Mouse (Mus musculus): Measurements from ENCODE around the gene Bmp8a. TPM values are rescaled to one million over a fixed set of nuclear protein-coding genes. Genes with fewer than 3 reads are reported as not detected.
"Not testable (repeated sequence)": the region's sequence is repeated elsewhere in the genome, so short reads cannot be mapped to it uniquely, and the experiment has no call there.

The Bmp8a gene
- polyA plus RNA-seq, 1 experiment from 2014 or later, result 0.10 TPM

GRCm38 (mm10) chr4:123335796-123336585 lies 7.1 kb downstream of the Bmp8a start:
- no peak for ATAC-seq (replicated peaks; ENCODE audit: insufficient number of reproducible peaks, low FRiP score, low TSS enrichment)
- 62% methylated on average over 14 of the region's 14 CpGs for whole genome bisulfite sequencing (ENCODE audit: insufficient replicate concordance)
- H3K4me3 ChIP-seq (ENCODE audit: low read depth, low read length), result no peak overlapping the region
- H3K36me3 ChIP-seq (ENCODE audit: control insufficient read depth, insufficient read depth, low read length), result no peaks in the 10 kb centered on the region
- no peak overlapping the region for H3K27ac ChIP-seq (ENCODE audit: low read depth, low read length)
- H3K9ac ChIP-seq (ENCODE audit: low read depth, low read length), result no peak overlapping the region
- peaks cover 17% of the 10 kb centered on the region for H3K27me3 ChIP-seq (ENCODE audit: control insufficient read depth, insufficient read depth, low read length)
- H3K9me3 ChIP-seq (replicated peaks; ENCODE audit: control insufficient read depth, low read length), result no peaks in the 10 kb centered on the region
- H3K4me1 ChIP-seq (ENCODE audit: control insufficient read depth, insufficient read depth, low read length), result no peaks in the 10 kb centered on the region
- no peak overlapping the region for H3K4me2 ChIP-seq

- H3K27me3 ChIP-seq (ENCODE audit: control insufficient read depth, insufficient read depth, low read length); H3K4me3 ChIP-seq (ENCODE audit: low read depth, low read length); H3K27ac ChIP-seq (ENCODE audit: low read depth, low read length); H3K4me1 ChIP-seq (ENCODE audit: control insufficient read depth, insufficient read depth, low read length); H3K36me3 ChIP-seq (ENCODE audit: control insufficient read depth, insufficient read depth, low read length); ATAC-seq (replicated peaks; ENCODE audit: insufficient number of reproducible peaks, low FRiP score, low TSS enrichment); H3K4me2 ChIP-seq; H3K9ac ChIP-seq (ENCODE audit: low read depth, low read length); H3K9me3 ChIP-seq (replicated peaks; ENCODE audit: control insufficient read depth, low read length): not testable (repeated sequence)
- 81% methylated on average over 10 of the region's 10 CpGs for WGBS (ENCODE audit: insufficient replicate concordance)
Measured at GRCm38 (mm10) chr4:123335244-123335643, 7.8 kb downstream of the Bmp8a start.

- Histone ChIP-seq H3K4me3 (ENCODE audit: low read depth, low read length) (no peak overlapping the region), H3K4me1 (ENCODE audit: control insufficient read depth, insufficient read depth, low read length) (no peaks in the 10 kb centered on the region), H3K9ac (ENCODE audit: low read depth, low read length) (no peak overlapping the region), H3K4me2 (no peak overlapping the region), H3K9me3 (replicated peaks; ENCODE audit: control insufficient read depth, low read length) (no peaks in the 10 kb centered on the region), H3K36me3 (ENCODE audit: control insufficient read depth, insufficient read depth, low read length) (no peaks in the 10 kb centered on the region), H3K27me3 (ENCODE audit: control insufficient read depth, insufficient read depth, low read length) (peaks cover 8% of the 10 kb centered on the region; the same call in 1 of the 2 replicates), H3K27ac (ENCODE audit: low read depth, low read length) (no peak overlapping the region)
- no peak for ATAC-seq (replicated peaks; ENCODE audit: insufficient number of reproducible peaks, low FRiP score, low TSS enrichment)
- WGBS (ENCODE audit: insufficient replicate concordance), result 63% methylated on average over 3 of the region's 3 CpGs
Measured at GRCm38 (mm10) chr4:123334177-123334576, 8.9 kb downstream of the Bmp8a start.

GRCm38 (mm10) chr4:123333151-123333550 lies 9.9 kb downstream of the Bmp8a start:
- Histone ChIP-seq H3K9me3 (replicated peaks; ENCODE audit: control insufficient read depth, low read length) (no peaks in the 10 kb centered on the region), H3K4me3 (ENCODE audit: low read depth, low read length) (no peak overlapping the region), H3K4me2 (no peak overlapping the region), H3K4me1 (ENCODE audit: control insufficient read depth, insufficient read depth, low read length) (no peaks in the 10 kb centered on the region), H3K9ac (ENCODE audit: low read depth, low read length) (no peak overlapping the region), H3K36me3 (ENCODE audit: control insufficient read depth, insufficient read depth, low read length) (no peaks in the 10 kb centered on the region), H3K27me3 (ENCODE audit: control insufficient read depth, insufficient read depth, low read length) (peaks cover 8% of the 10 kb centered on the region; the same call in 1 of the 2 replicates), H3K27ac (ENCODE audit: low read depth, low read length) (no peak overlapping the region)
- WGBS (ENCODE audit: insufficient replicate concordance), result 93% methylated on average over 4 of the region's 4 CpGs
- ATAC-seq (replicated peaks; ENCODE audit: insufficient number of reproducible peaks, low FRiP score, low TSS enrichment), result no peak

GRCm38 (mm10) chr4:123331961-123332360 lies 11.1 kb downstream of the Bmp8a start:
- not testable (repeated sequence) for H3K27me3 ChIP-seq (ENCODE audit: control insufficient read depth, insufficient read depth, low read length); H3K9me3 ChIP-seq (replicated peaks; ENCODE audit: control insufficient read depth, low read length); H3K27ac ChIP-seq (ENCODE audit: low read depth, low read length); H3K4me1 ChIP-seq (ENCODE audit: control insufficient read depth, insufficient read depth, low read length); ATAC-seq (replicated peaks; ENCODE audit: insufficient number of reproducible peaks, low FRiP score, low TSS enrichment); H3K4me3 ChIP-seq (ENCODE audit: low read depth, low read length); H3K9ac ChIP-seq (ENCODE audit: low read depth, low read length); H3K36me3 ChIP-seq (ENCODE audit: control insufficient read depth, insufficient read depth, low read length); H3K4me2 ChIP-seq
- 80% methylated on average over 1 of the region's 1 CpGs for WGBS (ENCODE audit: insufficient replicate concordance)

- no peaks in the 10 kb centered on the region for H3K9me3 ChIP-seq (replicated peaks; ENCODE audit: control insufficient read depth, low read length)
- H3K36me3 ChIP-seq (ENCODE audit: control insufficient read depth, insufficient read depth, low read length), result no peaks in the 10 kb centered on the region
- no peak overlapping the region for H3K4me3 ChIP-seq (ENCODE audit: low read depth, low read length)
- H3K27me3 ChIP-seq (ENCODE audit: control insufficient read depth, insufficient read depth, low read length), result peaks cover 6% of the 10 kb centered on the region; the same call in 1 of the 2 replicates
- WGBS (ENCODE audit: insufficient replicate concordance), result 62% methylated on average over 5 of the region's 5 CpGs
- no peaks in the 10 kb centered on the region for H3K4me1 ChIP-seq (ENCODE audit: control insufficient read depth, insufficient read depth, low read length)
- H3K27ac ChIP-seq (ENCODE audit: low read depth, low read length), result no peak overlapping the region
- no peak overlapping the region for H3K4me2 ChIP-seq
- H3K9ac ChIP-seq (ENCODE audit: low read depth, low read length), result no peak overlapping the region
- ATAC-seq (replicated peaks; ENCODE audit: insufficient number of reproducible peaks, low FRiP score, low TSS enrichment), result no peak
Measured at GRCm38 (mm10) chr4:123331326-123331725, 11.7 kb downstream of the Bmp8a start.

- ATAC-seq (replicated peaks; ENCODE audit: insufficient number of reproducible peaks, low FRiP score, low TSS enrichment), result no peak
- WGBS (ENCODE audit: insufficient replicate concordance), result 56% methylated on average over 6 of the region's 6 CpGs
- Histone ChIP-seq H3K9me3 (replicated peaks; ENCODE audit: control insufficient read depth, low read length) (no peaks in the 10 kb centered on the region), H3K27ac (ENCODE audit: low read depth, low read length) (no peak overlapping the region), H3K4me2 (no peak overlapping the region), H3K9ac (ENCODE audit: low read depth, low read length) (no peak overlapping the region), H3K4me3 (ENCODE audit: low read depth, low read length) (no peak overlapping the region), H3K27me3 (ENCODE audit: control insufficient read depth, insufficient read depth, low read length) (no peaks in the 10 kb centered on the region), H3K4me1 (ENCODE audit: control insufficient read depth, insufficient read depth, low read length) (peaks cover 3% of the 10 kb centered on the region; the same call in 1 of the 2 replicates), H3K36me3 (ENCODE audit: control insufficient read depth, insufficient read depth, low read length) (no peaks in the 10 kb centered on the region)
Measured at GRCm38 (mm10) chr4:123328946-123329345, 14.1 kb downstream of the Bmp8a start.

- H3K36me3 ChIP-seq (ENCODE audit: control insufficient read depth, insufficient read depth, low read length), result no peaks in the 10 kb centered on the region
- no peaks in the 10 kb centered on the region for H3K9me3 ChIP-seq (replicated peaks; ENCODE audit: control insufficient read depth, low read length)
- H3K27me3 ChIP-seq (ENCODE audit: control insufficient read depth, insufficient read depth, low read length), result peaks cover 9% of the 10 kb centered on the region
- H3K4me1 ChIP-seq (ENCODE audit: control insufficient read depth, insufficient read depth, low read length), result peaks cover 3% of the 10 kb centered on the region; the same call in 1 of the 2 replicates
- H3K9ac ChIP-seq (ENCODE audit: low read depth, low read length), result no peak overlapping the region
- ATAC-seq (replicated peaks; ENCODE audit: insufficient number of reproducible peaks, low FRiP score, low TSS enrichment), result no peak
- no peak overlapping the region for H3K27ac ChIP-seq (ENCODE audit: low read depth, low read length)
- WGBS (ENCODE audit: insufficient replicate concordance), result 48% methylated on average over 3 of the region's 3 CpGs
- H3K4me3 ChIP-seq (ENCODE audit: low read depth, low read length), result no peak overlapping the region
- H3K4me2 ChIP-seq, result no peak overlapping the region
Measured at GRCm38 (mm10) chr4:123327630-123328029, 15.4 kb downstream of the Bmp8a start.

- ATAC-seq (replicated peaks; ENCODE audit: insufficient number of reproducible peaks, low FRiP score, low TSS enrichment), result no peak; the same call in 1 of the 2 replicates
- Histone ChIP-seq H3K9me3 (replicated peaks; ENCODE audit: control insufficient read depth, low read length) (no peaks in the 10 kb centered on the region), H3K4me2 (no peak overlapping the region), H3K27me3 (ENCODE audit: control insufficient read depth, insufficient read depth, low read length) (peaks cover 17% of the 10 kb centered on the region), H3K4me3 (ENCODE audit: low read depth, low read length) (no peak overlapping the region), H3K36me3 (ENCODE audit: control insufficient read depth, insufficient read depth, low read length) (no peaks in the 10 kb centered on the region), H3K4me1 (ENCODE audit: control insufficient read depth, insufficient read depth, low read length) (peaks cover 3% of the 10 kb centered on the region; the same call in 1 of the 2 replicates), H3K27ac (ENCODE audit: low read depth, low read length) (no peak overlapping the region), H3K9ac (ENCODE audit: low read depth, low read length) (no peak overlapping the region)
- WGBS (ENCODE audit: insufficient replicate concordance), result 72% methylated on average over 3 of the region's 3 CpGs
Measured at GRCm38 (mm10) chr4:123326087-123326486, 17.0 kb downstream of the Bmp8a start.

All from heart, embryonic 11.5 days (tissue).